Mouse (Mus musculus): ENCODE data around the gene Gfod2.

Gfod2 gene

DNA sequence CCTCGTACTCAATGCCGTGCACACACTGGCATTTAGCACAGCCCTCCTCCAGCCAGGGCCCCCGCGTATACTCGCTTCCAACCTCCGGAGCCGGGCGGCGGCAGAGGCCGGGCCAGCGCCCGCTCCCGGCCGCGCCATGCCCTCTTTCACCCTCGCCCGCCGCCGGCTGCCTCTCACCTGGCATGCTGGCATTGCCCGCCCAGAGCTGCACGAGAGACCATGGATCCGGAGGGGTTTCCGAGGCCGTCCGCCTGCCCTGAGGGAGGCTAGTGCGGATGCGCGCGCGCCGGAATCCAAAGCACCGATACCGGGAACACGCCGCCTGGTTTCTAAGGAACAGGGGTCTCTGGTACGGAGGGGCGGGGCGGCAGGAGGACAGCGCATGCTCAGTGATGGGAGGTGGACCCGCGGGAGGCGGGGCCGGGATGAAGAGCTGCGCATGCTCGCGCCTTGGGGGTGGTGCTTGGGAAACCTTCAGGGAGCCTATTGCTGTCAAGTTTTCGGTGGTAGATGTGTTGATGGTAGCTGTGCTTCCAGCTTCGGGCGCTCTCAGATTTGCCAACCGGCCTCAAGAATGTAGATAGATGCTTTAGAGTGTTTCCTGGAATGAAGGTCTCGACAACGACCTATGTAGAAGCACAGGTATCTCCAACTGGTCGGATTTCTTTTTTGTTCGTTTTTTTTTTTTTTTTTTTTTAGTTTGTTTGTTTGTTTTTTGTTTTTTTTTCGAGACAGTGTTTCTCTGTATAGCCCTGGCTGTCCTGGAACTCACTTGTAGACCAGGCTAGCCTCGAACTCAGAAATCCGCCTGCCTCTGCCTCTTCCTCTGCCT, at the start of gene Gfod2:
Gene Gfod2, minus strand, starts transcription at position 388 of the 832 bp plus-strand sequence.
- DNase-seq (ENCODE audit: low read depth, low spot score): peak; percentile 95

DNA sequence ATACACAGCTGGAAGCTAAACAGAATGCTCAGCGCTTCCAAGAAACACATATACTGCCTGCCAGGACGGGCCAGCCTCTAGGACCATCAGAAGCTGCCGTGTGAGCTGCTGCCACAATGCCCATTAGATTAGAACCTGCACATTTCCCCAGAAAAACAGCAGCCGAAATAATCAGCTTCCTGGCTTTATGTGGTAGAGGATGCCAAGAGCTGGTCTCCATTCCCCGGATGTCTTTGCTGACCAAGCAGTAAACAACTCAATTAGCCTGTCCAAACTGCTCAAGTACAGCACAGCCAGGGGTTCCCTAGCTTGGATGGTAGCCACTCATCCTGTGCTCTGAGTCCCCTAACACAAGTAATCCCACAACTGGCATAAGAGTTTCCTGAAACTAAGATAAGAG, 49.3 kb upstream of the Gfod2 start:
- no peak for DNase-seq (ENCODE audit: low read depth, low spot score)

DNA sequence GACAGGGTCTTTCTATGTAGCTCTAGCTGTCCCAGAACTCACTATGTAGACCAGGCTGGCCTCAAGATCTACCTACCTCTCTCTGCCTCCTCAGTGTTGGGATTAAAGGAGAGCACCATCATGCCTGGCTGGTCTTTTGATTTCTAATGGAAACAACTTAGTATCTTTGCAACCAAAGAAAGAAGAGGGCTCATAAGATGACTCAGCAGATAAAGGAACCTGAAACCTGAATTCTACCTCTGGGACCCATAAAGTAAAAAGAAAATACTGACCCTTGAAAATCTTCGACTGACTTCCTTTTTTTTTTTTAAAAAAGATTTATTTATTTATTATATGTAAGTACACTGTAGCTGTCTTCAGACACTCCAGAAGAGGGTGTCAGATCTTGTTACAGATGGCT, 47.5 kb upstream of the Gfod2 start:
- DNase-seq (ENCODE audit: low read depth, low spot score): no peak

DNA sequence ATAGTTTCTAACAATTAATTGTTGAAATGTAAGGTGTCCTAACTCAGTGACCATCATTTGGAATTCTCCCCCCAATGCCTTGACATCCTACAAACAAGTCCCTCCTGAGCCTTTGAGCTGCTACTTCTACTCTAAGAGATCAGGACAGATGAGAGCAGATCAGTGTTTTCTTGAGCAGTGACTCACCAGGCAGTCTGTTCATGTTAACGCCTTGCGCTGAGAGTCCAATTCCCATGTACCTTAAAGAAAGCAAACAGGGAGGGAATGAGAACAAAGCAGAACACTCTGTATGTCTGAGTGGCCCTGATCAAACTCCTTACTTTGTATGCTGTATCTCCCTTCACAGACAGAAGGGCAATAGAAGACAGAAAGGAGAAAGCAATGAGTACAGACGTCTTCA, 46.9 kb upstream of the Gfod2 start:
- DNase-seq (ENCODE audit: low read depth, low spot score): no peak

DNA sequence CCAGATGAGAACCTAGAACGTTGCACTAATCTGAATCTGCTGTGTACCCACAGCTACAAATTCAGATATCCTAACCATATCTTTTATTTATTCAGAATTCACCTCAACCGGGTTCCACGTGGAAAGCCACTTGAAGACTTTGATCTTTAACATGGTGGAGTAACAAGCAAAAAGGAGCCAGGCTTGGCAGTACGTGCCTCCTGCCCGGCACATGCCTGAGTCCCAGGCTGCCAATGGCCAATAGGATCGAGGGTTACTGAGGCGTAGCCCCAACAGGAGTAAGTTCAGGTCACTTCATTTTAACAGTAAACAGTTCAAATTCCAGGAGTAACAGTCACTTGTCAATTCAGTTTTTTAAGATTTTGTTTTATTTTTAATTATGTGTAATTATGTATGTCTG, 46.3 kb upstream of the Gfod2 start:
- DNase-seq (ENCODE audit: low read depth, low spot score): no peak

DNA sequence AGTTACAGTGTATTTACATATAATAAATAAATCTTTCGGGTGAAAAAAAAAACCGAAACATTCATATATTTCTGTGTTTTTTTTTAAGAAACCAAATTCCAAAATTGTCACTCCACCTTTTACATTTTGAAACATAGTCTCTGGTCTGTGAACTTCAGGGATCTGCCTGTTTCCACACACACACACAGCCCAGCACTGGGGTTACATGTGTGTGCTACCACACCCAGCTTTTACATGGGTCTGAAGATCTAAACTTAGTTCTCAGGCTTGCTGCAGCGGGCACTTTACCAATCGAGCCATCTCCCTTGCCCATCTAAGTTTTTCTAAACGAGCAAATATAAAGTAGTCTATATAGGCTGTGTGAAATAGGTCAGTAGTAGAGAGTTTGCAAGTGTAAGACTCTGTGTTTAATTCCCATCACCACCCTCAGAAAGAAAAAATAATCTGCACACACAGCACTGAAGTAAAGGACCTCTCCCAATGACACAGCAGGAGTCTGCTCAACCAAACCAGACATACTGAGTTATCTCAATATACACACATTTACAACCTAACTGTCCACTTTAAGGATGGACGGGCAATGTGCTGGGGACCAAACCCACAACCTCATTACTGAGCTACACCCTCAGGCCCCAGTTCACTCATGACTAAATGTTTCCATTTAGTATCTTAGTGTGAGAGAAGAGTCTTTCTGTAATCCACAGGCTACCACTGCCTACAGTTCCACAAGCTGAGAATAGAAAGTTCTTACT, 42.9 kb upstream of the Gfod2 start:
- DNase-seq (ENCODE audit: low read depth, low spot score): no peak

DNA sequence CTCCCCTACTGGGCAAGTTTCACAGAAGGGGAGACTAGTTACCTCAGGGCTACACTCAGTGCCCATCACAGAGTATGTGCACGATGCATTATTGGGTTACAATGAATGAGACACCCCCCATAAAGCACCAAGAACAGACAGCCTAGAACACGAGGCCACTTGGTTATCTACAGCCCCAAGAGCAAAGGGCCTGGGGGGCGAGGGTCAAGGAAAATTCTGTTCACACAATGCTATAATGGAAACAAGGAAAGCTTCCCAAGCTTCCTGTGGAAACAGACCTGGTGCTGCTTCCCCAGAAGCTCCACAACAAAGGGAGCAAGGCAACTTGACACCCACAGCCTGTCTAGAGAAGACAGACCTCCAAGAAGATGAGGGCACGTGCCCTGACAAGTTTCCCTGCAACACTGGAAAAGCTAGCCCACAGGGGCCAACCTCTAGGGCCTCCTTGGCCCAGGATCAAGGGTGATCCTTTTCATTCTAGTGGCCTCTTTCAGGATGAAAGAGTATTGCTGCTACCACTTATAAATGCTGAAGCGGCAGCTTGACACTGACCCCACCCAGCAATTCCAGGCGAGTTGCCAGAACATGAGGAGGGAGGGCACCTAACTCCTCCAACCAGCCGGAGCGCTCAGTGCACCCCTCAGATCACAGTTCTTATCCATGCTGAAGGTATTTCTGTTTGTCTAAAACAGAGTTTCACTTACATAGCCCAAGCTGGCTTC, 40.8 kb upstream of the Gfod2 start:
- peak; percentile 7 for DNase-seq (ENCODE audit: low read depth, low spot score)

DNA sequence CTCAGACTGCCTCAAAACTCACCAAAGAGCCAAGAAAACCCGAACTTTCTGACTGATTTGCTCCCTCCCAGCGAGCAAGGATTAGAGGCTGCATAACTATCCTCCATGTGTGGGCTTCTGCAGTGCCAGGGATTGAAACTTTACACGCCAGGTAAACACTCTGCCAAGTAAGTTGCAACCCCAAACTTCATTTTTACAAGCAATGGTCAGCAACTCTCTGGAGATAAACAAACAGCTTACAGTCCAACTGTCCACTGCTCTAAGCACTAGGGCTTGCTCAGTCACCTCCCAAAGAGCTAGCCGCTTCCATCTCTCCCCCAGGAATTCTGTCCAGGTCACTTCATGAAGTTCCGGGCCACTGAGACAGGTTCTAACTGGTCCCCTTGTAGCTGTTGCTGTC, 39.9 kb upstream of the Gfod2 start:
- no peak for DNase-seq (ENCODE audit: low read depth, low spot score)

DNA sequence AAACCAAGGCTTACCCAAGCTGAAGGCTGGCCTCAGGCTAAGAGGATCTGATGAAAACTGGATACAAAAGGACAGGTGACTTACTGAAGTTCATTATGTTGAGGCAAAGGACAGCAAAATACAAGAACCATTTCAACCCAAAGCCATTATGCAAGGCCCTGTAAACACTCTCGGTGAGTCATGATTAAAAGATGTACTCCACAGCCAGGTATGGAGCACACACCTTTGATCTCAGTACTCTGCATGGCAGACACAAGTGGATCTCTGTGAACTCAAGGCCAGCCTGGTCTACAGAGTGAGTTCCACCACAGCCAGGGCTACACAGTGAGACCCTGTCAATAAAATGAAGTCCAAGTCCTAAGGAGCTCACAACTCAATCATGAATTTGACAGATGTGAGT, 37.3 kb upstream of the Gfod2 start:
- DNase-seq (ENCODE audit: low read depth, low spot score): no peak

DNA sequence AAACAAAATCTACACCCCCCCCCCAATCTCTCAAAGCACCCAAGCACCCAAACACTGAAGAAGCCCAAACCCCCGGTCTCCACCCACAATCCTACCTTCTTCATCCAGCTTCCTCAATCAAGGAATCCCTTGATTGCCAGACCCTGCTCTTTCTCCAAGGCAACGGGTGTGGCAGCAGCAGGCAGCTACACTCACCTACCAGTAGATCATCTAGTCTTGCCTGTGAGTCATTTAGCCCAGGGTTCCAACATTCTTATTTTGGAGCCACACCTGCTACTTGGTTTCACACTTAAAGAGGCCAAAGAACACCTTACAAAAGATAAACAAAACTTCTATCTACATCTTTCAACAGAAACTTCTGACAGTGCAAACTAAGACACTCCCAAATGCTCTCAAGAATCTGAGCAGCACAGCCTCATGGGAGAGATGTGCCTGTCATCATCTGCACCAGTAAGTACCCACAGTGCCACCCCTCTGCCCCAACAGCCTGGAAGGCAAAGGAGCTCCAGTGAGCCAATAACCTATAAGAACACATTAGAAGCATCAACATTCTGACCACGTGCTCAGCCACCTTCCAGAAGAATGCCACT, 35.6 kb upstream of the Gfod2 start:
- DNase-seq (ENCODE audit: low read depth, low spot score): no peak

DNA sequence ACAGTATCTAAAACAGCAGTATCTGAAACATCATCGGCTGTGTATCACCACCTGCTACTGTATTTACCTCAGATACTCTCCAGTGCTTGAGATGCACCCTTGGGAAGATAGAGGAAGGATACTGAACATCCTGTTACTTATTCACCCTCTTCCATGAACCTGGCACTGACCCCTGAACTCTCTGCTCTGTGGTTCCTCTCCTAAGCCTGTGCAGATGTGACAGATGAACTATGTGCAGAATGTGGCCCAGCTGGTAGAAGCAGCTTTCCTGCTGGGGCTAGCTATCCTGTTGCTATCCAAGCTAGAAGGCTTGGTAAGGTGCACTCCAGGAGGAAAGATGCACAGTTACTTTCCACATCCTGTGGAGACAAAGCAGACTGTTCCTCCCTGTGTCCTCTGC, 34.9 kb upstream of the Gfod2 start:
- no peak for DNase-seq (ENCODE audit: low read depth, low spot score)

DNA sequence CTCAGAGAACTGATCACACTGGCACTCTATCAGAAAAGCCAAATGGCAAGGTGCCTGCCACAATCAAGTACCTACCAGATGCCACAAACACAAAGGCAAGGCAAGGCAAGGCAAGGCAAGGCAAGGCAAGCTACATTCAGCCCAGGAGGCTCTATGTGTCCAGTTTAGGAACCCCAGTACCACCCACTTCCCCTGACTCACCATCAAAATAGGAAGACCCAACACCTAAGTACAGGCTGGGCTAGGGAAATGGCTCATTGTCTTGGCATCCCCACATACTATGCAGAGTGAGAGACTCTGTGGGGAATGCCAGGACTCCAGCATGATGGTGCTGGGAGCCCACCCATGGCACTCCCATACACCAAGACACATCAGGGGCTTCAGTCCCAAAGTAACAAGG, 31.2 kb upstream of the Gfod2 start:
- DNase-seq (ENCODE audit: low read depth, low spot score): no peak

DNA sequence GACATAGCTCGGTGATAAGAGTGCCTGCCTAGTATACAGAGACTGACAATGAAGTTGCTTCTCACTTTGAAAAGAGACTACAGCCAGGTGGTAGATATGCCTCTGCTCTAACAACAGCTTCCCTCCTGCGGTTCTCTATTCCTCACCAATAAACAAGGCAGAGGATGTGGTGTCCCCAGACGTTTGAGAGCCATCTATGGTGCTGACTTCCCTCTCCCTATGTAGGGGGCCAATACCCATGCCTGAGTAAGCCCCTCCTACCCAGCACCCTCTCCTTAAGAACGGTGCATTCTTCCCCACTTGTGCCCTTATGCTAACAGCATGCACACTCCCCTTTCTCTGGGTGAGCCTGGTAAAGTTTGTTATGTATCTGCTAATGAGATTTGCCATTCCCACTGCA, 30.5 kb upstream of the Gfod2 start:
- DNase-seq (ENCODE audit: low read depth, low spot score): no peak

DNA sequence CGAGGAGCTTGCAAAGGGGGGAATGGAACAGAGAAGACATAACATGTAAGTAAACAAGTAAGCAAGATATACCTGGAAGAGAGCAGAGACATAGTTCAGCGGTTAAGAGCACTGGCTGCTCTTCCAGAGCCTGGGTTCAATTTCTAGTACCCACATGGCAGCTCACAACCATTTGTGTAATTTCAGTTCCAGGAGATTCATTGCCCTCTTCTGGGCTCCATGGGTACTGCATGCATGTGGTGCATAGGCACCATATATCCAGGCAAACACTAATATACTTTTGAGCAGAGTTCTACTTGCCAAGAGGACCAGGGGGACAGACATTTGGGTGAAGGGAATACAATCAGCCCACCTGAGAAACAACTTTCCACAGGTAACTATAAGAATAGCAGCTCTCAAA, 29.8 kb upstream of the Gfod2 start:
- DNase-seq (ENCODE audit: low read depth, low spot score): peak; percentile 49

DNA sequence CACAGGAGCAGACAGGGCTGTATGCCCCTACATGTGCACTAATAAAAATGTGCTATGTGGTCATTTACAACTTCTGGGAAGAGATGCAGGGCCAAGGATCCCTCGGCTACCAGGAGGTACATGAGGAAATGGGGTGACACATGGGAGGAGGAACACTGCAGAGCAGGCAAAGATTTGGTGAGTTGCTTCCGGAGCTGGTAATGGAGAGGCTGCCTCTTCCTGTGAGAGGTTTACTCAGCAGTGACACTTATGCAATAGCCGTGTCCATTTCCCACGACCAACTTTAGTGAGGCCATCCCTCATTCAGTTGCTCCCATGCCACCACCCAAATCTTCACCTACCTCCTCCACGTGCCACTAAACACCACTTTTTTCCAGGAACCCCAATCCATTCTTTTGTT, 21.8 kb upstream of the Gfod2 start:
- no peak for DNase-seq (ENCODE audit: low read depth, low spot score)

DNA sequence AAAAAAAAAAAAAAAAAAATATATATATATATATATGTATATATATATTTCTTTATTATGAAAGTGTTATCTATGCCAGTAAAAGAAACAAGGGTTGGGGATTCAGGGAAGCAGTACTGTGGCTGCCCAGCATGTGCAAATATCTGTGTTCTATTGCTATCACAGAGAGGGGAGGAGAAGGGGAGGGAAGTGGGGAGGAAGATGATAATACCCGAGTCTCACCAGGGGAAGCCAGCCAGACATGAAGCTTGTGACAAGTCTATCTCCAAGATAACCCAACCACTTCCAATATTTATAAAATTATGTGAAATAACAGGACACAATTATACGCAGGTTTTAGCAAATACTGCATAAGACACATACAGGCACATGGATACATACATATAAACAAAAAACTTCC, 19.4 kb upstream of the Gfod2 start:
- DNase-seq (ENCODE audit: low read depth, low spot score): no peak

DNA sequence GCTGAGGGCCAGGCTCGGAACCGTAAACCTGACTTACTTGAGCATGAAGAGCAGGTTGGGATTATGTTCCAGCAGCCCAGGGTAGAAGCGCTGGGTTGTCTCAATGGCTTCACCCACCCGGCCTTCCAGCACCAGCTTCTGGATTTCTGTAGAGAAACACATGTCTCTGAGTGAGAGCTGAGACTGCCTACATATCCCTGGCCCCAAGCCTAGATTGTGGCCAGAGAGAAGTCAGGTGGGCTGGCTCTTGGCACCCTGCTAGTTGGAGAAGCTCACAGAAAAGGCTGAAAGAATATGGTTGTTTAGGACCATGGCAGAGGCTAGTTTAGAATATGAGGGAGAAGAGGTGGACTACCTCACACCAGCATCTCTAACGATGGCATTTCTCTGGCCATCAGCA, 16.0 kb upstream of the Gfod2 start:
- no peak for DNase-seq (ENCODE audit: low read depth, low spot score)

DNA sequence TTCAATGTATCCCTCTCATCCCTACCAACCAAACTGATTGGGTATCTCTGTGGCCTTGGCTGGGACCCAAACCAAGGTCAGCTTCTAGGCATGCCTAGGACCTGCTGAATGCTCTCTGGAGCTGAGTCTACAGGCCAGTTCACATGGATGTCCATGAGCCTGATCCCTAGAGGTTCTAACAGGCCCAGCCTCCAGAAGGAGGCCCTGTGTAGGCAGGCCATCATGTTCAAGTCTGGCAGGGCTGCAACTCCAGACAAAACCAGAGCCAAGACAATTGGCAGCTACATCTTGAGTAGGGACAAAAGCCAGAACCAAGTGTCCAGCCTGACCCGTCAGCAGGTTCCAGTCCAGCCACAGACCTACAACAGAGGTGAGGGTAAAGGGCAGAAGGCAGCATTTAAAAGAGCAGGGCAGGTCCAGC, 15.0 kb upstream of the Gfod2 start:
- DNase-seq (ENCODE audit: low read depth, low spot score): no peak

DNA sequence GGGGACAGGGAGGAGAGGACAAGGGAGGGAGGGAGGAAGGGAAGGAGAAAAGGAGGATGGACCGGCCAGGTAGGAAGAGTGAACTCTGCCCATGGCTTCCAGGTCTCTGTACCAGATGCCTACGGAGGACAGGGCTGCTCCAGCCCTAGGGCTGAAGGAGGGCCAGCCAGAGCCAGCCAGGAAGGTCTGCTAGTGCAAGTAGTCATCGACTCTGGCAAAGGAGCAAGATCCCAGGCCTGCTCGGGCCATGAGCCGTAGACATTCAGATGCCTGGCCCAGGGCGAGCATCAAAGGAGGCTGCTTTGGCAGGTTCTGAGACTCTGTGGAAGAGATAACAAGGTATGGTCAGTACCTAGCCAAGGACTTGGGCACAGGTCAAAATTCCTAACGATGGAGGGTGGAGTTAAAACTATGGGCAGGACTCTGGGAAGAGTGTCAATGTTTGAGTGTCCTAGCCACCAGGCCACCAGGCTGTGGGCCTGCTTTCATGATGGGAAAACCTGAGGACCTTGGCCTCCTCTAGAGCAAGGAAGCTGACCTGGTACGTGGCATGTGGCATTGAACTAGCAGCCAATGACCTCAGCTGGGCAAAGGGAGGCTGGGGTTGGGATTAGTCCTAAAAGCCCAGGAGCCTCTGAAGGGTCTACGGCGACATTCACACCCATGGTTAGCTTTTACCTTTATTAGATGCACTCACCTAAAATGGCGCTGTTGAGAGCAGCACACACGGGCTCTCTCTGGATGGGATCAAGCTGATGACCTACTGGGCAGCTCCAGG, 13.1 kb upstream of the Gfod2 start:
- DNase-seq (ENCODE audit: low read depth, low spot score): no peak

DNA sequence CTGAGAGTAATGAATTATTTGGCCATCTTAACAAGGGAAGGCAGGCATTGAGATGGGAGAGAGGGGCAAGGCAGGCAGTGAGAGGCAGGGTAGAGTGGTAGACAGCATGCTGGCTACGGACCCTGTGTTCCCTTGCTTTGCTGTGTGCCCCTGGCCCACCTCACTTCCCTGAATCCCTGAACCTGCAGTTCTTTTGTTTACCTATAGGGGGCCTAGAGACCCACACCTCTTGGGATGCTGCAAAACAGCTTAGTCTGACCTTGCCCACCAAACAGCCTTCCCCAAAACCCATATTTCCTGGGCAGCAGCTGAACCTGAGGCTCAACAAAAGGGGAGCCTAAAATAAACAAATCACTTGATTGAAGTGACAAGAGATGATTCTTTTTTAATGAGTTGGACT, 12.1 kb upstream of the Gfod2 start:
- peak; percentile 20 for DNase-seq (ENCODE audit: low read depth, low spot score)

DNA sequence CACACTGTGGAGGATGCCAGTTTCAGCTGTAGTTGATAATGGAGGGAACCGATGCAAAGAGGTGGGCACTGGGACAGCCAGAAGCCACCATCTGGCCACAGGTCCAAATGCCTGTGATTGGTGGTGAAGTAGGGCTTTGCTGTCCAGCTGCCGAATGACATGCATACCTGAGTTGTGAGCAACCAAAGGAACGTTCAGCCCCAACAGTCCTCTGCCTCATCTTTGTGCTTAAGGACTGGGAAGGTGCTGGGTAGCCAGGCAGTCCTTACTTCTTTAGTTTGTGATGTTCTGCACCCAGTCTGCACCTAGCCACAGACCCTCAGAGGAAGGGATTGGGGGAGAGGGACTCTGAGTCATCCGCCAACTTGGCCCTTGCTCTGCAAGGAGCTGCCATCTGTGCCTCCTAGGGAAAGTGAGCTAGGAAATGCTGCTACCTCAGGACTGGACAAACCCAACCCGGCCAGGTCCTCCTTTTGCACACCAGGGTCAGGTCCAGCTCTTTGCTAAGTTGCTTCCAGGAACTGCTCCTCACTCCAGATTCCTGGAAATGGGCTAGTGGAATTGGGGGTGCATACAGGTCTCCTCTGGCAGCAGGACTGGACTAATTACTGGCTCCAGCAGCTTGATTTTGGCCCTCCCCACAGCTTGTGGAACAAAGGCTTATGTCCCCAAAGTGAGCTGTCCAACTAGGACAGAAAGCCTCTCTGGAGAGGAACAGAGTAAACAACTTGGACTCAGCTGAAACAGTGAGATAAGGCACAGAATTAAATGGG, 10.2 kb upstream of the Gfod2 start:
- DNase-seq (ENCODE audit: low read depth, low spot score): no peak

All from WW6 (cell line).